Mouse (Mus musculus) lung, embryonic 14.5 days (tissue): Measurements from ENCODE around the gene Smurf1. TPM values are rescaled to one million over a fixed set of nuclear protein-coding genes. Genes with fewer than 3 reads are reported as not detected.

Source experiments
- ATAC-seq: fragments of 200-750 bp; cut with Nextera tagmentation; 2 replicates; pipeline ENCODE4 v1.8.0; 2017; ENCODE audit warnings: mild to moderate bottlenecking, moderate TSS enrichment, moderate library complexity; ENCODE audit not compliant: insufficient read depth
- DNase-seq: peaks from one replicate; pipeline ENCODE4 v3.0.0-alpha.2; 2015
- H3K27ac ChIP-seq: fragments of 300-500 bp; sonication (generic); 2 replicates; pipeline ENCODE4 v1.5.1; 2014; ENCODE audit warnings: low read depth, mild to moderate bottlenecking, moderate library complexity
- H3K27me3 ChIP-seq: fragments of 300-500 bp; sonication (generic); 2 replicates; pipeline ENCODE4 v1.6.1; 2014; ENCODE audit warnings: low read length, control low read depth; ENCODE audit not compliant: insufficient read depth
- H3K36me3 ChIP-seq: fragments of 300-500 bp; sonication (generic); 2 replicates; pipeline ENCODE4 v1.6.1; 2014; ENCODE audit warnings: control low read depth; ENCODE audit not compliant: insufficient read depth
- H3K4me1 ChIP-seq: fragments of 300-500 bp; sonication (generic); 2 replicates; pipeline ENCODE4 v1.6.1; 2014; ENCODE audit warnings: antibody characterized with exemption, control low read depth; ENCODE audit not compliant: insufficient read depth
- H3K4me2 ChIP-seq: fragments of 300-500 bp; sonication (generic); 2 replicates; pipeline ENCODE4 v1.6.1; 2014; ENCODE audit warnings: mild to moderate bottlenecking
- H3K4me3 ChIP-seq: fragments of 300-500 bp; sonication (generic); 2 replicates; pipeline ENCODE4 v1.5.1; 2014; ENCODE audit warnings: low read depth, low read length
- H3K9ac ChIP-seq: fragments of 300-500 bp; sonication (generic); 2 replicates; pipeline ENCODE4 v1.6.1; 2014
- H3K9me3 ChIP-seq: fragments of 300-500 bp; sonication (generic); 2 replicates; pipeline ENCODE4 v1.6.1; 2016; ENCODE audit warnings: low read depth, low read length, control low read depth
- CTCF ChIP-seq: IDR thresholded peaks from 2 replicates; pipeline ENCODE4 v1.5.1; 2016; ENCODE audit warnings: antibody characterized with exemption, low read depth
- WGBS: fragments of 180-500 bp; shearing (Covaris S2); extraction: QIAGEN DNeasy Blood & Tissue Kit; methylation state at CpG from one replicate; pipeline ENCODE4 v1.1.7; 2014; 5-methylcytosine and 5-hydroxymethylcytosine counted together
- polyA plus RNA-seq: library from polyadenylated mRNA; unstranded; fragments of >200 nt; fragmentation: Nextera tagmentation; extraction: Ambion mirVana; gene quantifications from 2 replicates; pipeline ENCODE4 v1.2.1, GENCODE M21; 2014

Smurf1 gene
- polyA plus RNA-seq, 1 experiment from 2014 or later, result 28.3 TPM

- no peak overlapping the region for H3K4me3 ChIP-seq
- H3K9ac ChIP-seq, result no peak overlapping the region
- H3K4me2 ChIP-seq, result no peak overlapping the region
- no peaks in the 10 kb centered on the region for H3K27me3 ChIP-seq
- H3K4me1 ChIP-seq, result no peaks in the 10 kb centered on the region
- TF ChIP-seq CTCF, result peak; percentile 48
- no peaks in the 10 kb centered on the region for H3K9me3 ChIP-seq
- 97% methylated on average over 1 of the region's 1 CpGs for WGBS
- DNase-seq, result no peak
- ATAC-seq, result no peak
- peaks cover 3% of the 10 kb centered on the region for H3K36me3 ChIP-seq
- H3K27ac ChIP-seq, result no peak overlapping the region
These were observed 93.9 kb downstream of the Smurf1 start for GRCm38 (mm10) chr5:144871775-144872174.

GRCm38 (mm10) chr5:144870782-144871181 lies 94.9 kb downstream of the Smurf1 start:
- Histone ChIP-seq H3K27ac (0 out of 2 replicates have a peak overlapping the region, but pooled peaks have one; percentile 18), H3K4me3 (no peak overlapping the region), H3K4me1 (no peaks in the 10 kb centered on the region), H3K36me3 (no peaks in the 10 kb centered on the region), H3K9ac (no peak overlapping the region), H3K4me2 (no peak overlapping the region), H3K9me3 (no peaks in the 10 kb centered on the region), H3K27me3 (no peaks in the 10 kb centered on the region)
- ATAC-seq (no peak), DNase-seq (peak; percentile 60)
- 49% methylated on average over 7 of the region's 7 CpGs for WGBS
- no peak for TF ChIP-seq CTCF

DNA sequence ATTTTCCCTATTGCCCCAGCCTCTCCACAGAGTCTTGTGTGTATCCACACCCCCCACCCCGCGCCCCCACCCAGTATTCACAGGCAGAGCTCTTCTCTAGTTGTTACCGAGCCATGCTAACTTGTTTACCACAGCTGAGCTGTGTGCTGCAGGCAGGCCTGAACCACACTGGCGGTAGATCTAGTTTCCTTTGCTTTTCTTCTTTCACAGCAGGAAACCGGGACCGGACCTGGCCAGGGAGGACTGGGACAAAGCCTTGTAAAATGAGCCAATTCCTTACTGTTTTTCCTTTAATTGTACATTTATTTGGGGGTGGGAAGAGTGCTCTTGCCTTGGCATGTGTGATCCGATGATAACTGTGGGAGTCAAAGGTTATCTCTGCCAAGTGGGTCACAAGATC lies 96.2 kb downstream of the Smurf1 start:
- TF ChIP-seq CTCF, result no peak
- 72% methylated on average over 7 of the region's 7 CpGs for WGBS
- no peak for ATAC-seq

GRCm38 (mm10) chr5:144866923-144867322 lies 98.7 kb downstream of the Smurf1 start:
- Histone ChIP-seq H3K4me2 (no peak overlapping the region), H3K9ac (no peak overlapping the region), H3K27me3 (no peaks in the 10 kb centered on the region), H3K27ac (no peak overlapping the region), H3K9me3 (no peaks in the 10 kb centered on the region), H3K4me3 (no peak overlapping the region), H3K4me1 (no peaks in the 10 kb centered on the region), H3K36me3 (no peaks in the 10 kb centered on the region)
- WGBS, result 66% methylated on average over 8 of the region's 8 CpGs
- ATAC-seq (no peak), DNase-seq (peak; percentile 57)
- TF ChIP-seq CTCF, result peak; percentile 48

More for the DNA sequence above, 96.2 kb downstream of the Smurf1 start:
- no peaks in the 10 kb centered on the region for H3K27me3 ChIP-seq
- no peak overlapping the region for H3K4me3 ChIP-seq
- H3K27ac ChIP-seq, result no peak overlapping the region
- H3K4me1 ChIP-seq, result no peaks in the 10 kb centered on the region
- DNase-seq, result no peak
- no peak overlapping the region for H3K9ac ChIP-seq
- no peaks in the 10 kb centered on the region for H3K36me3 ChIP-seq
- H3K4me2 ChIP-seq, result no peak overlapping the region
- H3K9me3 ChIP-seq, result no peaks in the 10 kb centered on the region

DNA sequence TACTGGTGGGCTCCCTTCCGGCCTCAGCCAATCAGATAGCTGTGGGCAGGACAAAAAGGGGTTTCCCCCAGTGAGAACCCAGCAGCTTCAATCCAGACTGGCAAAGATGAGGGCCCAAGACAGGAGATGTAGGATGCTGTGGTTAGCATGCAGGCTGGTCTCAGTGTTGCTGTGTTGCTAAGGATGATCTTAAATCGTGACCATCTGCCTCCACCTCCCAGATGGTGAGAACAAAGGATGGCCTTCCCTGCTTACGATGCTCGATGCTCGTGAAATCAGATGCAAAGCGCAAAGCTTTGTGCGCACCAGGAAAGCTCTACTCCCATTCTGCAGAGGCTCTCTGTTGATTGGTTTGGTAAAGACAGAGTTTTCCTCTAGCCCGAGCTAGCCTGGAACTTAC lies 104.7 kb downstream of the Smurf1 start:
- no peak overlapping the region for H3K4me3 ChIP-seq
- no peaks in the 10 kb centered on the region for H3K27me3 ChIP-seq
- DNase-seq (no peak), ATAC-seq (no peak)
- no peak for TF ChIP-seq CTCF
- H3K4me1 ChIP-seq, result no peaks in the 10 kb centered on the region
- H3K9me3 ChIP-seq, result peaks cover 8% of the 10 kb centered on the region; the same call in 1 of the 2 replicates
- peaks cover 52% of the 10 kb centered on the region for H3K36me3 ChIP-seq
- WGBS, result 97% methylated on average over 8 of the region's 8 CpGs
- no peak overlapping the region for H3K27ac ChIP-seq
- H3K9ac ChIP-seq, result no peak overlapping the region
- no peak overlapping the region for H3K4me2 ChIP-seq

- H3K27me3 ChIP-seq, result no peaks in the 10 kb centered on the region
- WGBS, result 89% methylated on average over 9 of the region's 9 CpGs
- H3K9ac ChIP-seq, result no peak overlapping the region
- no peaks in the 10 kb centered on the region for H3K4me1 ChIP-seq
- H3K36me3 ChIP-seq, result peaks cover 69% of the 10 kb centered on the region
- H3K4me2 ChIP-seq, result no peak overlapping the region
- no peak overlapping the region for H3K4me3 ChIP-seq
- no peak overlapping the region for H3K27ac ChIP-seq
- TF ChIP-seq CTCF, result no peak
- DNase-seq (no peak), ATAC-seq (no peak)
- peaks cover 8% of the 10 kb centered on the region; the same call in 1 of the 2 replicates for H3K9me3 ChIP-seq
These were observed 106.4 kb downstream of the Smurf1 start for GRCm38 (mm10) chr5:144859284-144859683.

- Histone ChIP-seq H3K9ac (no peak overlapping the region), H3K27ac (no peak overlapping the region), H3K36me3 (peaks cover 76% of the 10 kb centered on the region), H3K27me3 (no peaks in the 10 kb centered on the region), H3K4me1 (no peaks in the 10 kb centered on the region), H3K9me3 (peaks cover 8% of the 10 kb centered on the region; the same call in 1 of the 2 replicates), H3K4me2 (no peak overlapping the region), H3K4me3 (no peak overlapping the region)
- 92% methylated on average over 15 of the region's 15 CpGs for WGBS
- no peak for TF ChIP-seq CTCF
- DNase-seq (no peak), ATAC-seq (no peak)
These were observed 107.1 kb downstream of the Smurf1 start for GRCm38 (mm10) chr5:144858527-144858926.

DNA sequence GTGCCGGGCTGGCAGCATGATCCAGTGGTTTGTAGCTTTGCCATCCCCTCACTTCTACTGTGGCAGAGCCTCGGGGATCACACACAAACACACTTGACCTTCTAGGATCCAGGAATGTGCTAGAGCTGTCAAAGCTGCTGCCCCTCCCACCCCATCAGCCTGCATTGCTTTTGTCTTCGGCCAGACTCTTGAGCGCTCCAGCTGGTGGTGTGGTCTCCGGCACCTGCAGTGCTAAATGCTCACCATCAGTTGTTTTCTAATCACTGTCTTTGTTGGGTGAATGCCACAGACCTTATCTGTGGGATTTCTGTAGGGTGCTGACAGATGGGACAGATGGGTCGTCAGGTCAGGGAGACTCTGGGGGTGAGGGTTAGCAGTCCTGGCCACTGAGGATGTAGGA lies 109.7 kb downstream of the Smurf1 start:
- Histone ChIP-seq H3K4me2 (no peak overlapping the region), H3K27me3 (no peaks in the 10 kb centered on the region), H3K27ac (no peak overlapping the region), H3K4me3 (no peak overlapping the region), H3K9me3 (peaks cover 5% of the 10 kb centered on the region; the same call in 1 of the 2 replicates), H3K9ac (no peak overlapping the region), H3K36me3 (peaks cover 97% of the 10 kb centered on the region), H3K4me1 (no peaks in the 10 kb centered on the region)
- DNase-seq (no peak), ATAC-seq (no peak)
- TF ChIP-seq CTCF, result no peak
- WGBS, result 36% methylated on average over 6 of the region's 6 CpGs
